Mouse (Mus musculus): ENCODE measurements at regions not wholly inside any gene's neighbourhood (a gene's known extent, or its start where the extent isn't known, plus 50 kb on each side); places are given as distances from the start of the nearest gene placed in this dataset.
A peak's percentile ranks its signal among the peaks of the same experiment; 100 is the strongest.

DNA sequence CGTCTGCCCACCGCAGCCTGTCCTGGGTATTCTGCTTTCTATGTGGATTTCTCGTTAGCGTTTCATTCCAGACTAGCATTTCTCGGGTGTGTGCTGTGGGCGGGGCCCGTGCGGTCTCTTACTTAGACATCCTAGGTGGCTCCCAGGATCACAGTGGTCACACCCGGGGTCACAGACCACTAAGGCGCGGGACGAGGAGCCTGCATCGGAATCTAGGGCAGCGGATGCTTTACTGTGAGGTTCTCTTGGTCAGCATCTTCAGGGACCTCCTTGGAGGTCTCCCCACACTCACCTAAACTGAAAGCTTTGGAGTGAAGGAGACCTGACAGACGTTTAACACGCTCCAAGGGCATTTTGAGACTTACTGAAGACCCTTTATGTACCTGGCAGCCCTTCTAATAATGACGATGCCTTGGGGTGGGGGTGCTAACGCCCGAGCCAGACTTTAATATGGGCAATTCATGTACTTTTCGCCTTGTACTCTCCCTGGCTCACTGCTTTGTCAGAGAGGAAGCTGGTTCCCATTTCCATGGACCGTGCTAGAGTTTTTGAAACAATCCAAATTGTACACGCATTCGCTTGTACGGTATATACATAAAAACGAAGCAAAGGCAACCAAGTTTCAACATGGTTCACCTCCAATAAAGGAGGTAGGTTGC lies 77.3 kb upstream of the Chd2 start:
- H3K27me3 ChIP-seq (replicated peaks): no peaks in the 10 kb centered on the region
- no peaks in the 10 kb centered on the region for H3K36me3 ChIP-seq
- H3K27ac ChIP-seq (replicated peaks): peak overlapping the region; percentile 100
- H3K4me2 ChIP-seq: peak overlapping the region; percentile 83
- no peaks in the 10 kb centered on the region for H3K9me3 ChIP-seq
- H3K9ac ChIP-seq: peak overlapping the region; percentile 98
- H3K4me3 ChIP-seq: peak overlapping the region; percentile 77
- WGBS: 11% methylated on average over 25 of the region's 25 CpGs
- peak; percentile 38 for ATAC-seq (ENCODE audit: extremely low read depth, insufficient number of reproducible peaks, low FRiP score, low TSS enrichment)
- peaks cover 34% of the 10 kb centered on the region for H3K4me1 ChIP-seq

DNA sequence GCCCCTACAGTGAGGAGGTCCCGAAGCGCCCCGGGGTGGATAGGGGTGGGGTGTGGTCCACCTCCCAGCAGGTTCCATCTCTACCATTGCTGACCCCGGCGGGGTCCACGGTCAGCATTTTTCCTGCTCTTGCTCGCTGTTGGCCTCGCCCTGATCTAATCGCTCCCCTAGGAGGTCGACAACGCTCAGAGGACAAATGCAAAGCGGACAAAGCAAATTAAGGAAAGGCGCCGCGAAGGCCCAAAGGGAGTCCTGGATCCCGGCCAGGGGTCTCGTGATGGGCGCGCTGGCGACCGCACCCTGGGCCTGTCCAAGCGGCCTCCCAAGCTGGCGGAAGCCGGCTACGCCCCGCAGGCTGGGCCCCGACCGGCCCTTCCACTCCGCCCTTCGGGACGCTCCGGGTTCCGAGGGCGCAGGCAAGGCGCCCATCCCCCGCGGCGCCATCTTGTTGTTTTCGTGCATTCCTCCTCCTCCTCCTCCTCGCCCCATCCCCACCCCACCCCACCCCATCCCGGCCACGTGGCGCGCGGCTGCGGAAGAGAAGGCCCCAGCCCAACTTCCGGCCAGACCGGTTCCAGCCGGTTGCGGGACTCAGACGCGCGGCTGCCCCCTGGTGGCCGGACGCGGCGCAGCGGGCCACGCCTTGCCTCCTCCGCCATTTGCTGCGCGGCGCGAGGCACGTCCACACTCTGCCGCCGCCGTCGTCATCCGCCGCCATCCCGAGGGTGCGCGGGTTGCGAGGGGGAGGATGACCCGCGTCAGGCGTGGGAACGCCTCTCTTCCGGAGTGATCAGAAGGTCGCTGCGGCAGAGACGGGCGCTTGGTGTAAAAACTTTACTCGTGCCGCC lies 76.5 kb upstream of the Chd2 start:
- Histone ChIP-seq H3K4me2 (peak overlapping the region; percentile 83), H3K4me1 (peaks cover 37% of the 10 kb centered on the region), H3K4me3 (peak overlapping the region; percentile 77), H3K9me3 (no peaks in the 10 kb centered on the region), H3K27ac (replicated peaks) (peak overlapping the region; percentile 100), H3K36me3 (no peaks in the 10 kb centered on the region), H3K9ac (peak overlapping the region; percentile 98), H3K27me3 (replicated peaks) (no peaks in the 10 kb centered on the region)
- peak; percentile 93 for ATAC-seq (ENCODE audit: extremely low read depth, insufficient number of reproducible peaks, low FRiP score, low TSS enrichment)
- under 1% methylated on average over 84 of the region's 86 CpGs for WGBS

DNA sequence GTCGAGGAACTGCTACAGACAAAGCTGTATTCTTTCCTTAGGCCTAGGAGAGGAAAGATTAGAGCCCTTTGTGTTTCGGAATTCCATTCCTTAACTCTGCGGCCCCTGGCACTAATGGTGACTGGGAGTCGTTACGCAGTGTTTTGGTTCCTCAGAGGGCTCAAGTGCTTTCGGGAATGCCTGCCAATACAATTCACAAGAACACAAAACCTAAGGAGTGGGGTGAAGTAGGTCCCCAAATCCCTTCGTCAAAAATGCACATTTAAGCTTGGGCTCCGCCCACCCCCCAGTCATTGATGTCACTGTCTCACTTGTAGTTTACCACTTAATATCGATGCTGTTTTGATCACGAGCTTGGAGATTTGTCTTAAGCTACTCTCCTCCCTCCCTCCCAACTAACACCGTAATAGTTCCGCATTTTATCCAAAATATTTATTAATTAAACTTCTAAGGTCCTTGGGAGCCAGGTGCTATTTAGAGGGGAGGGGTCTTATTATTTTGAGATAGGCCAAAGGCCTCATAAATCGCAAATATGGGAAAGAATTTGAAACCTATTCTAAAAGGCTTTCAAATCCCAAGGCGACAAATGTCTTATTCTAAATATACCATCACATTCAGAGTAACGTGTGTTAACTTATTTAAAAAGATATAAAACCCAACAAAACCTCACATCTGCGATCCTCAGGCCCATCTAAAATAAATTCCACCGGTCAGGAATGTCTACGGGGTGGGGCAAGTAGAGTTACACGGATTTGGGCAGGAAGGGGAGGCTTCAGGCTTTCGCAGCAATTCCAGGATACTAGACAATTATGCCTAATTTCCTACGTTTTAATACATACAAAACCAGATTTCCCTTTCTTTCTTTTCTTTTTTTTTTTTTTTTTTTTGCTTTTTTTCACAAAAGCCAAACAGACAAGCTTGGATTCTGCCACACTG lies 75.6 kb upstream of the Chd2 start:
- ATAC-seq (ENCODE audit: extremely low read depth, insufficient number of reproducible peaks, low FRiP score, low TSS enrichment): no peak
- no peaks in the 10 kb centered on the region for H3K36me3 ChIP-seq
- peak overlapping the region; percentile 89 for H3K9ac ChIP-seq
- H3K4me3 ChIP-seq: peak overlapping the region; percentile 77
- H3K4me2 ChIP-seq: peak overlapping the region; percentile 83
- H3K27ac ChIP-seq (replicated peaks): peak overlapping the region; percentile 100
- H3K9me3 ChIP-seq: no peaks in the 10 kb centered on the region
- peaks cover 37% of the 10 kb centered on the region for H3K4me1 ChIP-seq
- WGBS: 6% methylated on average over 21 of the region's 21 CpGs
- H3K27me3 ChIP-seq (replicated peaks): no peaks in the 10 kb centered on the region

DNA sequence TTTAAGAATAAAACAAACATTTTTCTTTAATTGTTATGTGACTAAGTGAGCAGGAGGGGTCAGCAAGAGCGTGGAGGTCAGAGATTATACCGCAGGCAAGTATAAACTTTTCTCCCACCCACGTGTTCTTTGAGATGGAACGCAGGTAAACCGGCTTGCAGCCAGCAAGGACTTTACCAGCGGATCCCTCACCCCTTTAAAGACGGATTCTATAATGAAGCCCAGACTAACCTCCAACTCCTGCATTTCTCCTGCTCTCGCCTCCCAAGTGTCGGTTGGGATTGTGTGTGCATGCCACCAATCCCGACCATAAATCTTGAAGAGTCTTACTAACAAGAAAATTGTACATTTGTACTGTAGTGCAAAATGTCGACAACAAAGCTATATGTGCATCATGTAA lies 74.4 kb upstream of the Chd2 start:
- H3K9me3 ChIP-seq: no peaks in the 10 kb centered on the region
- peak overlapping the region; percentile 89 for H3K9ac ChIP-seq
- H3K27ac ChIP-seq (replicated peaks): peak overlapping the region; percentile 100
- no peak for ATAC-seq (ENCODE audit: extremely low read depth, insufficient number of reproducible peaks, low FRiP score, low TSS enrichment)
- H3K4me1 ChIP-seq: peaks cover 37% of the 10 kb centered on the region
- no peaks in the 10 kb centered on the region for H3K27me3 ChIP-seq (replicated peaks)
- peak overlapping the region; percentile 83 for H3K4me2 ChIP-seq
- no peaks in the 10 kb centered on the region for H3K36me3 ChIP-seq
- 0 out of 2 replicates have a peak overlapping the region, but pooled peaks have one; percentile 6 for H3K4me3 ChIP-seq
- WGBS: 50% methylated on average over 11 of the region's 11 CpGs

DNA sequence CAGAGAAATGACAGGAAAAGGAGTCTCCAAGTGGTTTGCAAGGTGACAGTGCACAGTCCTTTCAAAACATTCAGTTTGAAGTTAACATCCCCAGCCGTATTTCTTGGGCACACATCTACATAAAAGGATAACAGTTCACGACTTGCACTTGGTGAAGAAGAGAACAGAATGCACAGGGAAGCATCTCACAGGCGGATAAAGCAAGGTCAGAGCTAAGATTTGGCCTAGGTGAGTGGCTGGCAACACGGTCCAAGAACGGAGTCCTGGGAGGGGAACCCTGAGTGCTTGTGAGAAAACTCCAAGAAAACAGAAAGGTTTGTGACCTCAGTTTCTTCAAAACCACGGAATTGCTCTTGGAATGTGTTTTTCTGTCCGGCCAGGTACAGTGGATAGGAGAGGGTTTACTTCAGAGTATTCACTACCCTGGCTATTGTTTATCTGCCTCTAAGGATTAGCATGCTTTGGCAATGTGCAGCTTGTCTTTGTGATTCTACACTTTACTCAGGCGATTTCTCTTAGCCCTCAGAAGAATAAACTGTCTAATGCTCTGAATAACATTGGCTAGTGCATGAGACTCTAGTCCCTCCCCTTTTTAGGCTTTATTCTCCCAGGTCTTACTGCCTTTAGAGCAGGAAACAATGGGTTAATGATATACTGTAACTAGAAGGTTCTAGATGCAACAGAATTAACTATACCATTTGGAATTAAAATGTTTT lies 73.4 kb upstream of the Chd2 start:
- Histone ChIP-seq H3K4me2 (no peak overlapping the region), H3K27ac (replicated peaks) (peak overlapping the region; percentile 20; the same call in 1 of the 2 replicates), H3K4me3 (no peak overlapping the region), H3K4me1 (peaks cover 40% of the 10 kb centered on the region), H3K9ac (no peak overlapping the region), H3K9me3 (no peaks in the 10 kb centered on the region), H3K27me3 (replicated peaks) (no peaks in the 10 kb centered on the region), H3K36me3 (no peaks in the 10 kb centered on the region)
- 70% methylated on average over 8 of the region's 8 CpGs for WGBS
- ATAC-seq (ENCODE audit: extremely low read depth, insufficient number of reproducible peaks, low FRiP score, low TSS enrichment): no peak

DNA sequence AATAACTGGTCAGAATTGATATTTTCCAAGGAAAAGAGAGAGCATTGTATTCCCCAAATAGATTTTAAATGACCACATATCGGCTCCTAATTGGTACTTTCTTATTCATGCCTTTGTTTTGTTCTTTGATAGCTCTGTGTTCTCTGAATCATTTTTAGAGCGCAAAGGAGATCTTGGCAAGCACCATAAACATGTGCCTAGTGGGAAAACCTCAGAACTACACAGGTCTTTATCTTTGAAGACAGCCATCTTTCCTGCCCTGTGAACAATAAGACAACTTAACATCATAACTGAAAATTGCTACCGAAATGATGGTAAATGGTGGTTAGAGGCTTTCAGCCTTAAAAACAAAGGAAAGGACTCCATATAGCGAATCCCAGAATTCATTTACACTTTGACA lies 72.7 kb upstream of the Chd2 start:
- no peak overlapping the region for H3K4me3 ChIP-seq
- no peak overlapping the region for H3K4me2 ChIP-seq
- no peaks in the 10 kb centered on the region for H3K36me3 ChIP-seq
- H3K27me3 ChIP-seq (replicated peaks): no peaks in the 10 kb centered on the region
- WGBS: 87% methylated on average over 4 of the region's 4 CpGs
- no peaks in the 10 kb centered on the region for H3K9me3 ChIP-seq
- no peak for ATAC-seq (ENCODE audit: extremely low read depth, insufficient number of reproducible peaks, low FRiP score, low TSS enrichment)
- peaks cover 39% of the 10 kb centered on the region for H3K4me1 ChIP-seq
- H3K27ac ChIP-seq (replicated peaks): no peak overlapping the region
- H3K9ac ChIP-seq: no peak overlapping the region

DNA sequence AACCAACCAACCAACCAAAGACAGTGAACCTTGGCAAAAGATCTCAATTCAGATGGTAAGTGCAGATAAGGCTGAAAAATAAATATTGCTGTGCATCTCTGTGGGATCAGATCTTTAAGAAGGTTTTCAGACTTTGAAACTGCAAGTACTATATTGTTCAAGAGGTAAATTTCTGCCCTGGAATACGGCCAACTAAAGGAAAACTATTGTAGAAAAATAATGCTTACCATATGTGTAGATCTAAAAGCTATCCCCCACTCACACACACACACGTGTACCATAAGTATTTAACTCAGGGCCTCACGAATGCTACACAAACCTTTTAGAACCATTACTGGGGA lies 71.1 kb upstream of the Chd2 start:
- H3K4me3 ChIP-seq: no peak overlapping the region
- no peak for ATAC-seq (ENCODE audit: extremely low read depth, insufficient number of reproducible peaks, low FRiP score, low TSS enrichment)
- 0 out of 2 replicates have a peak overlapping the region, but pooled peaks have one; percentile 15 for H3K27ac ChIP-seq (replicated peaks)
- 0 out of 2 replicates have a peak overlapping the region, but pooled peaks have one; percentile 12 for H3K9ac ChIP-seq
- no peak overlapping the region for H3K4me2 ChIP-seq
- H3K4me1 ChIP-seq: peaks cover 49% of the 10 kb centered on the region
- no peaks in the 10 kb centered on the region for H3K9me3 ChIP-seq
- no peaks in the 10 kb centered on the region for H3K36me3 ChIP-seq
- H3K27me3 ChIP-seq (replicated peaks): no peaks in the 10 kb centered on the region
- WGBS: 74% methylated on average over 3 of the region's 3 CpGs

DNA sequence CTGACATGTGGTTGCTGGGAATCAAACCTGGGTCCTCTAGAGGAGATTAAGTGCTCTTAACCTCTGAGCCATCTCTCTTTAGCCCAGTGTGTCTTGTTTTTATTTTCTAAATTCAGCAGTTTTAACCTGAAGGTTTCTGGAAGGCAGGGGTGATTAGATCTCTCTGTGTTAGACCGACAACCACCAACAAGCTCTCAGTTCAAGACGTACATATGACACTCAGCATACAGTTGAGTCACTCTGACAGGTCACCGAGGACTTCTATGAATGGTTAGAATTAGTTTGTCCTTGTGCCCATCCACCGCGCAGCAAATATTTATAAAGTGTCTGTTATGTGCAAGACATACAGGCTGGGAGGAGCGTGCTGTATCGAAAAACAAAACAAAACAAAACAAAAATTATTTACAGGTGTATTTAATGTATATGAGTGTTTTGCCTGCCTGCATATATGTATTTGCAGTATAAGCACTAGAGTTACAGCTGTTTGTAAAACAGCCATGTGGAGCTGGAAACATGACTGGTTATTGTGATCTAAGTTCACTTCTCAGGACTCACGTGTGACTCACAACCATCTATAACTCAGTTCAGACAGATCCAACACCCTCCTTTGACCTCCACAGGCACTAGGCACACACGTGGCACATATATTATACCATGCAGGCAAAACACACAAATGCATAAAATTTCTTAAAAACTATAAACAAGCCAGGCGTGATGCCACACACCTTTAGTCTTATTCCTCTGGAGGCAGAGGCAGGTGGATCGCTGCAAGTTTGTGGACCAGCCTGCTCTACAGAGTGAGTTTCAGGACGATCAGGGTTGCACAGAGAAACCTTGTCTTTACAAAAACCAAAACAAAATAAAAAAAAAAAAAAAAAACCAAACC lies 70.5 kb upstream of the Chd2 start:
- H3K27ac ChIP-seq (replicated peaks): no peak overlapping the region
- WGBS: 85% methylated on average over 12 of the region's 12 CpGs
- H3K4me1 ChIP-seq: peaks cover 48% of the 10 kb centered on the region

DNA sequence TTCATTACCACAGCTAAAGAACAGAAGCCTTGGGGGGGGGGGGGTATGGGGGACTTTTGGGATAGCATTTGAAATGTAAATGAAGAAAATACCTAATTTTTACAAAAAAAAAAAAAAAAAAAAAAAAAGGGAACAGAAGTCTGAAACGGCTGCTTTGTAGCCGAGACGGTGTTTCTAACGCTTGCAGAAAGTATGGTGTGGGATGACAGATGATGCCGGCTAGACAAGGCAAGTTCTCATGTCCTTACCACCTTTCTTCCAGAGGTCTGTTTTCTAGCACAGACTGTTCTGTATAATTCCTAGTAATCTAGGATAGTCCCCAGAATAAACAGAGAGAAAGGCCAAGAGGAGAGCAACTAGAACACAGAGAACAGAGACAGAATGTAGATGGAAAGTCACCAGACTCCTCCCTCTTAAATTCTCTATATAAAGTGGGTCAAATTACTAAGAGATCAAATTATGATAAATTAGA lies 67.2 kb upstream of the Chd2 start:
- Histone ChIP-seq H3K27ac (replicated peaks) (peak overlapping the region; percentile 90), H3K9me3 (no peaks in the 10 kb centered on the region), H3K4me2 (peak overlapping the region; percentile 79), H3K27me3 (replicated peaks) (no peaks in the 10 kb centered on the region), H3K9ac (0 out of 2 replicates have a peak overlapping the region, but pooled peaks have one; percentile 82), H3K4me1 (peaks cover 28% of the 10 kb centered on the region), H3K36me3 (no peaks in the 10 kb centered on the region), H3K4me3 (no peak overlapping the region)
- WGBS: 57% methylated on average over 5 of the region's 5 CpGs
- ATAC-seq (ENCODE audit: extremely low read depth, insufficient number of reproducible peaks, low FRiP score, low TSS enrichment): no peak

More for the DNA sequence above, 70.5 kb upstream of the Chd2 start:
- H3K9ac ChIP-seq: no peak overlapping the region
- ATAC-seq (ENCODE audit: extremely low read depth, insufficient number of reproducible peaks, low FRiP score, low TSS enrichment): no peak
- no peak overlapping the region for H3K4me3 ChIP-seq
- no peak overlapping the region for H3K4me2 ChIP-seq
- no peaks in the 10 kb centered on the region for H3K36me3 ChIP-seq
- H3K27me3 ChIP-seq (replicated peaks): no peaks in the 10 kb centered on the region
- no peaks in the 10 kb centered on the region for H3K9me3 ChIP-seq

All from heart, embryonic 13.5 days (tissue).